Mouse (Mus musculus) cerebellum, adult 9-11 months (tissue): Measurements from ENCODE around the gene Tcea2.

Source experiments
- DNase-seq: peaks from one replicate; pipeline ENCODE4 v3.0.0; 2022

Tcea2 gene

GRCm38 (mm10) chr2:181679951-181680715 lies at the start of gene Tcea2:
Gene Tcea2 (plus strand): TSS chr2:181680310.
- DNase-seq: peak; percentile 89

GRCm38 (mm10) chr2:181632624-181633023 lies 47.5 kb upstream of the Tcea2 start:
- DNase-seq: peak; percentile 73

- no peak for DNase-seq
These were observed 44.2 kb upstream of the Tcea2 start for GRCm38 (mm10) chr2:181635865-181636264.

- peak; percentile 21 for DNase-seq
These were observed 35.7 kb upstream of the Tcea2 start for GRCm38 (mm10) chr2:181644361-181644760.

- no peak for DNase-seq
These were observed 34.4 kb upstream of the Tcea2 start for GRCm38 (mm10) chr2:181645666-181646065.

GRCm38 (mm10) chr2:181646626-181647472 lies 33.3 kb upstream of the Tcea2 start:
- no peak for DNase-seq

GRCm38 (mm10) chr2:181648926-181649325 lies 31.2 kb upstream of the Tcea2 start:
- no peak for DNase-seq

- DNase-seq: no peak
These were observed 27.0 kb upstream of the Tcea2 start for GRCm38 (mm10) chr2:181653065-181653464.

- no peak for DNase-seq
These were observed 26.6 kb upstream of the Tcea2 start for GRCm38 (mm10) chr2:181653523-181653922.

- DNase-seq: no peak
These were observed 23.4 kb upstream of the Tcea2 start, which contains the start of gene Gm29797 for GRCm38 (mm10) chr2:181656734-181657133. Gene Gm29797 (plus strand): TSS chr2:181657034.

- DNase-seq: no peak
These were observed 22.7 kb upstream of the Tcea2 start for GRCm38 (mm10) chr2:181657441-181657840.

- DNase-seq: no peak
These were observed 21.6 kb upstream of the Tcea2 start for GRCm38 (mm10) chr2:181658528-181658927.

GRCm38 (mm10) chr2:181658930-181659555 lies 21.1 kb upstream of the Tcea2 start:
- no peak for DNase-seq

GRCm38 (mm10) chr2:181659609-181660055 lies 20.5 kb upstream of the Tcea2 start:
- DNase-seq: peak; percentile 80

- DNase-seq: no peak
These were observed 17.4 kb upstream of the Tcea2 start for GRCm38 (mm10) chr2:181662620-181663297.

- DNase-seq: no peak
These were observed 16.8 kb upstream of the Tcea2 start for GRCm38 (mm10) chr2:181663298-181663630.

GRCm38 (mm10) chr2:181670285-181670912 lies 9.7 kb upstream of the Tcea2 start:
- DNase-seq: no peak

GRCm38 (mm10) chr2:181670913-181671311 lies 9.2 kb upstream of the Tcea2 start:
- no peak for DNase-seq

- DNase-seq: no peak
These were observed 8.8 kb upstream of the Tcea2 start, which contains the start of gene Sox18 for GRCm38 (mm10) chr2:181671326-181671725. Gene Sox18 (minus strand): TSS chr2:181671640.

- DNase-seq: no peak
These were observed 8.1 kb upstream of the Tcea2 start for GRCm38 (mm10) chr2:181671984-181672383.

GRCm38 (mm10) chr2:181673501-181673900 lies 6.6 kb upstream of the Tcea2 start:
- no peak for DNase-seq

- DNase-seq: no peak
These were observed 5.2 kb upstream of the Tcea2 start for GRCm38 (mm10) chr2:181674934-181675333.
